Mouse (Mus musculus): ENCODE measurements around the gene Acsl1. TPM values are rescaled to one million over a fixed set of nuclear protein-coding genes. Genes with fewer than 3 reads are reported as not detected.

Acsl1 gene
- polyA plus RNA-seq, 1 experiment from 2014 or later, result 10.3 TPM

- Histone ChIP-seq H3K27me3 (no peaks in the 10 kb centered on the region), H3K4me1 (no peaks in the 10 kb centered on the region), H3K27ac (no peak overlapping the region), H3K36me3 (no peaks in the 10 kb centered on the region), H3K9me3 (no peaks in the 10 kb centered on the region), H3K4me3 (no peak overlapping the region), H3K4me2 (replicated peaks) (no peak overlapping the region), H3K9ac (no peak overlapping the region)
- 88% methylated on average over 6 of the region's 6 CpGs for WGBS
- no peak for ATAC-seq (ENCODE audit: low FRiP score, low read depth)
Measured at GRCm38 (mm10) chr8:46520667-46521066, 49.8 kb downstream of the Acsl1 start.

DNA sequence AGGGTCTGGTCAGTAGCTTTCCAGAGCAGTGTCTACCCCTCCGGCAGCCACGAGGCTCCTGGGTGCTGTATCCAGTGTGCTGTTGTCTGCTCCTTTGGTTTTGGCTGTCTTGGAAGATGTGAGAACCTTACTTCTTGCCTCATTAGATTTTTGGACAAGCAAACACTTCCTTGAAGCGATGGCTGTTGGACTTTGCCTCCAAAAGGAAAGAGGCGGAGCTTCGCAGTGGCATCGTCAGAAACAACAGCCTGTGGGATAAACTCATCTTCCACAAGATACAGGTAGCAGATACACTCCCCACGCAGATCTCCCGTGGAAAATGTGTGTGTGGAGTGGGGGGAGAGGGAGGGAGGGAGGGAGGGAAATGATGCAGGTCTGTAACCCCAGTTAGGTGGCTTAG lies 55.3 kb downstream of the Acsl1 start:
- peaks cover 5% of the 10 kb centered on the region; the same call in 1 of the 2 replicates for H3K36me3 ChIP-seq
- no peak overlapping the region for H3K27ac ChIP-seq
- H3K4me3 ChIP-seq, result no peak overlapping the region
- no peak overlapping the region for H3K9ac ChIP-seq
- no peaks in the 10 kb centered on the region for H3K27me3 ChIP-seq
- ATAC-seq (ENCODE audit: low FRiP score, low read depth), result no peak
- WGBS, result 90% methylated on average over 8 of the region's 8 CpGs
- H3K4me1 ChIP-seq, result peaks cover 5% of the 10 kb centered on the region; the same call in 1 of the 2 replicates
- no peaks in the 10 kb centered on the region for H3K9me3 ChIP-seq
- H3K4me2 ChIP-seq (replicated peaks), result no peak overlapping the region

DNA sequence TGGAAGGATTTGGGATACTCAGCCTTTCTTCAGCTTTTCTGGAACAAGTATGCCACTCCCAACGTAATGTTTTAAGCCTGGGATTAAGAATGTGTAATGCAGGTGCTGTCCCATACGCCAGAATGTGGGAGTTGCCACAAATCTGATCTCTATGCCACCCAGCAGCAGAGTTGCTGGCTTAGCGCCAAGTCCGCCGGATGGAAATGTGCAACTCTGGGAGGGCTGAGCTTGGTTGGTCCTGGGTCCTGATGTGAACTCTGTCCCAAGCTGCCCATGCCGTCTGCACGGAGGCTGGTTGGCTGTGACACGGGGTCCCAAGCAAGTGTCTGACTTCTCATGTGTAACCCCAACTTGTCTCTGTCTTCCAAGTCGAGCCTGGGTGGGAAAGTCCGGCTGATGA lies 56.0 kb downstream of the Acsl1 start:
- Histone ChIP-seq H3K4me1 (peaks cover 5% of the 10 kb centered on the region; the same call in 1 of the 2 replicates), H3K4me2 (replicated peaks) (no peak overlapping the region), H3K9ac (no peak overlapping the region), H3K27ac (no peak overlapping the region), H3K4me3 (no peak overlapping the region), H3K27me3 (no peaks in the 10 kb centered on the region), H3K36me3 (peaks cover 6% of the 10 kb centered on the region), H3K9me3 (no peaks in the 10 kb centered on the region)
- ATAC-seq (ENCODE audit: low FRiP score, low read depth), result no peak; the same call in 1 of the 2 replicates
- 58% methylated on average over 10 of the region's 10 CpGs for WGBS

- Histone ChIP-seq H3K27ac (no peak overlapping the region), H3K4me1 (peaks cover 5% of the 10 kb centered on the region; the same call in 1 of the 2 replicates), H3K4me2 (replicated peaks) (no peak overlapping the region), H3K9ac (no peak overlapping the region), H3K4me3 (no peak overlapping the region), H3K27me3 (no peaks in the 10 kb centered on the region), H3K9me3 (no peaks in the 10 kb centered on the region), H3K36me3 (peaks cover 22% of the 10 kb centered on the region)
- no peak for ATAC-seq (ENCODE audit: low FRiP score, low read depth)
- 80% methylated on average over 4 of the region's 4 CpGs for WGBS
Measured at GRCm38 (mm10) chr8:46529508-46529907, 58.7 kb downstream of the Acsl1 start.

DNA sequence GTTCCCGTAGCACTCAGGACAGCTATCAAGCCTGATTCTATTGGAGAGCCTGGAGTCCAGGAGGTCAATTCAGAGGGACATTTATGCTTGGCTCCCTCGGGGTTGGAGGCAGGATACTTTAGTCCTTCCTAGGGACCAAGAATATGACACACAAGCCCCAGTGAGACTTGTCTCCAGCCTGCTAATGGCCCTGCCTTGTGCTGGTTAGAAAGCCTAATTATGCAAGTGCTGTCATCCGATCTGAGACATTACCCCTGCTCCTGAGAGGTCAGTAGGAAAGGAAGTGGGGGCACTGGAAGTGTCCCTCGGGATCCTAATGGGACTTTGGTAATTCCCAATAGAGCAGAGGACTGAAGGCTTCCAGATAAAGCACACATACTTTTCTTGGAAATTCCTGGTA lies 59.7 kb downstream of the Acsl1 start:
- Histone ChIP-seq H3K4me1 (peaks cover 5% of the 10 kb centered on the region; the same call in 1 of the 2 replicates), H3K4me3 (no peak overlapping the region), H3K27me3 (no peaks in the 10 kb centered on the region), H3K9me3 (no peaks in the 10 kb centered on the region), H3K36me3 (peaks cover 25% of the 10 kb centered on the region), H3K9ac (no peak overlapping the region), H3K4me2 (replicated peaks) (no peak overlapping the region), H3K27ac (no peak overlapping the region)
- WGBS, result 17% methylated on average over 4 of the region's 4 CpGs
- no peak for ATAC-seq (ENCODE audit: low FRiP score, low read depth)

DNA sequence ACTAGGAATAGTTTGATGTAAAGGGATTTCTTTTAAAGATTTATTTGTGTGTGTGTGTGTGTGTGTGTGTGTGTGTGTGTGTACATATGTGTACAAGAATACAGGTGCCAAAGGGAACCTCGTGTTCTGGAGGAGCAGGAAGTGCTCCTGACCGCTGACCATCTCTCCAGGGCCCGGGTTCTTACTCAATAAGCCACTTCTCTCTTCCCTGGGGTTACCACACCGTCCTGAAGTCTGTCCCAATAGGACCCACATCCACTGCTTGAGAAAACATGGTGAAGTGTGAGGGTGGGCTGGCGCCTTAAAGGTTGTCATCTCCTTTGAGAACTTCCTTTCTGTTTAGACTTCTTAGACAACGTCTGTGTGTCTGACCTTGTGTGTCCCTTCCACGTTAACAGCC lies 63.1 kb downstream of the Acsl1 start:
- no peaks in the 10 kb centered on the region for H3K9me3 ChIP-seq
- 86% methylated on average over 7 of the region's 7 CpGs for WGBS
- no peaks in the 10 kb centered on the region for H3K27me3 ChIP-seq
- no peak overlapping the region for H3K27ac ChIP-seq
- H3K9ac ChIP-seq, result no peak overlapping the region
- H3K4me2 ChIP-seq (replicated peaks), result no peak overlapping the region
- H3K36me3 ChIP-seq, result peaks cover 24% of the 10 kb centered on the region
- no peak overlapping the region for H3K4me3 ChIP-seq
- no peak for ATAC-seq (ENCODE audit: low FRiP score, low read depth)
- peaks cover 1% of the 10 kb centered on the region for H3K4me1 ChIP-seq

DNA sequence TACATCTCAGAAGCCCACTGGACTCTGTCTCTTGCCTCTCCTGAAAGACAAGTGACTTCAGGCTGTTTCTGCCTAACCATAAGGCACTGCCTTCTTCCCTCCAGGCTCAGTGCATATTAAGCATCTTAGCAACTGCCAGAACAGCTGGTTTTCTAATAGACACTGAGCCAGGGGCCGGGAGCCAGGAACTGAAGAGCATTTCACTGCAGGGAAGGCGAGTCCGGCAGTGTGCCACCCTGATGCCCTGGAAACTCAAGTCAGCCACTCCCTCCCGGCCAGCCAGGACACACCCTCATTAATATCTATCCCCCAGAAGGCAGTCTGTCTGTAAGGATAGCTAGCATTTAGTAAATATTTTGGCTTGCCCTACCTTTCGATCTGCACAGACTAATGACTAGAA lies 68.9 kb downstream of the Acsl1 start:
- Histone ChIP-seq H3K36me3 (peaks cover 5% of the 10 kb centered on the region; the same call in 1 of the 2 replicates), H3K4me2 (replicated peaks) (no peak overlapping the region), H3K27ac (no peak overlapping the region), H3K9ac (no peak overlapping the region), H3K4me1 (peaks cover 20% of the 10 kb centered on the region), H3K27me3 (no peaks in the 10 kb centered on the region), H3K9me3 (no peaks in the 10 kb centered on the region), H3K4me3 (no peak overlapping the region)
- ATAC-seq (ENCODE audit: low FRiP score, low read depth), result no peak
- WGBS, result 58% methylated on average over 5 of the region's 5 CpGs

DNA sequence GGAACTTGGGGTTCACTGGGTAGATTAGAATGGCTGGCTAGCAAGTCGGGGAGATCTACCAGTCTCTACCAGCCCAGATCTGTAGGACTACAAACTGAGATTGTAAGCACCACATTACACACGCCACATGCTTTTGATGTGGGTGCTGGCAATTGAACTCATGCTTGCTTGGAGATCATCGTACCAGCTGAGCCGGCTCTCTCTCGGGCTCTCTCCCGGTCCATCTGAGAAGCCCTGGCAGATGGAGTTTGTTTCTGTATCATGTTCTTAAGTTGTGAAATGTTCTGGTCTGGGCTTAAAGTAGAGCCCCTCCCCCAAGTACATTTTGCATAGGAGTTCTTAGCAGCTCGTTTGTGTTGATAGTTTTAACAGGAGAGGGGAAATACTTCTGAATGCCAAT lies 72.4 kb downstream of the Acsl1 start:
- no peak for ATAC-seq (ENCODE audit: low FRiP score, low read depth)
- Histone ChIP-seq H3K9me3 (no peaks in the 10 kb centered on the region), H3K4me3 (no peak overlapping the region), H3K4me1 (peaks cover 20% of the 10 kb centered on the region), H3K36me3 (no peaks in the 10 kb centered on the region), H3K27ac (no peak overlapping the region), H3K9ac (no peak overlapping the region), H3K27me3 (no peaks in the 10 kb centered on the region), H3K4me2 (replicated peaks) (no peak overlapping the region)
- WGBS, result 68% methylated on average over 7 of the region's 7 CpGs

DNA sequence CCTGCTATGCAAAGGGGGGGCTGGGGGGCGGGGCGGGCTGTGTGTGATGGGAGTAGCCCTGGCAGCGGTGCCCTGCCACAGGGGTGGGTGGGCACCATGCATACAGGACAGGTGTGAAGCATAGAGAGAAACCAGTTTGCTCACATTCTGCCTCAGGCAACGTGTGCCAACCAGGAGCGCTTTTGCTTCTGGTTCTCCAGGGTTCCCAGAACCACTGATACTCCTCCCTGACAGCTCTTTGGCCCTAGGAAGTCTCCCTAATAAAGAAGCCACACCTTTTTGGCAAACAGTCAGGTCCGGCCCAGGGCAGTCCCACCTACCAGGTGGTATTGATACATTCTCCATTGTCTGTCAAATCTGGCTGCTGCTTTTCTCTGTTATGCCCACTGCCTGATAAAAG lies 72.8 kb downstream of the Acsl1 start:
- Histone ChIP-seq H3K36me3 (no peaks in the 10 kb centered on the region), H3K9ac (no peak overlapping the region), H3K4me3 (no peak overlapping the region), H3K4me2 (replicated peaks) (no peak overlapping the region), H3K9me3 (no peaks in the 10 kb centered on the region), H3K4me1 (peaks cover 20% of the 10 kb centered on the region), H3K27me3 (no peaks in the 10 kb centered on the region), H3K27ac (no peak overlapping the region)
- no peak for ATAC-seq (ENCODE audit: low FRiP score, low read depth)
- WGBS, result 80% methylated on average over 6 of the region's 6 CpGs

- no peak overlapping the region for H3K4me2 ChIP-seq (replicated peaks)
- no peaks in the 10 kb centered on the region for H3K9me3 ChIP-seq
- no peak overlapping the region for H3K9ac ChIP-seq
- ATAC-seq (ENCODE audit: low FRiP score, low read depth), result no peak
- no peak overlapping the region for H3K27ac ChIP-seq
- H3K27me3 ChIP-seq, result no peaks in the 10 kb centered on the region
- no peak overlapping the region for H3K4me3 ChIP-seq
- no peaks in the 10 kb centered on the region for H3K36me3 ChIP-seq
- WGBS, result 87% methylated on average over 5 of the region's 5 CpGs
- peaks cover 6% of the 10 kb centered on the region; the same call in 1 of the 2 replicates for H3K4me1 ChIP-seq
Measured at GRCm38 (mm10) chr8:46545854-46546253, 75.0 kb downstream of the Acsl1 start.

DNA sequence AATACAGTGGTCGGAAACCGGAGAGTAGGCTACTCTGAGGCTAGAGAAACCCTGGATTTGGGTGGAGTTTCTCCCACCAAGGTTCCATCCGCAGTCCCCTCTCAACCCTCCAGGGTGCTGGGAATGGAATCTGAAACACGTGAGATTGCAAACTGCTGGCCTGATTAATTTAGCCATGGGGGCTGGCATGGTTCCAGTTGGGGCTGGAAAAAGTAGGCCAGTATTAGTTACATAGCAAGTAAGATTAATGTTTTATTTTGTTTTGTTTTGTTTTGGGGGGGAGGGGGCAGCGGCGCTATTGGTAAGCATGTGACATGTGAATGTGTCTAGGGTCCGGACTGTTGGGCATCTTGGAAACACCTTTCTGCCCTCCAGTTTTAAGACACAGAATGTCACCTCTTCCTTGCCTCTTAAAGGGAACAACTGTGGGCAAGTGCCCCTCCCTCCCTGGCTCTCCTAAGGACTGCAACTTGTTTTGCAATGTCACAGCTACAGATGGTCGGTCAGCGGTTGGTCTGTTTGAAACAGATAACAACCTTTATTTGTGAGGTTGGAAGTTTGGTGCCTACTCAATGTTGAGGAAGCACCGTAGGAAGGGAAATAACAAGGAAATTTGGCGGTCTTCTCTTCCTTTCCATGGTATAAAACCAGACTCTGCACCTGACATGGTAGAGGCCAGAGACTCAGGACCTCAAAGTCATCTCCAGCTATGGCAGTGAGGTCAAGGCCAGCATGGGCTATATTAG lies 75.8 kb downstream of the Acsl1 start:
- no peak overlapping the region for H3K4me2 ChIP-seq (replicated peaks)
- WGBS, result 71% methylated on average over 11 of the region's 11 CpGs
- ATAC-seq (ENCODE audit: low FRiP score, low read depth), result no peak
- no peaks in the 10 kb centered on the region for H3K9me3 ChIP-seq
- no peak overlapping the region for H3K4me3 ChIP-seq
- H3K4me1 ChIP-seq, result peaks cover 9% of the 10 kb centered on the region; the same call in 1 of the 2 replicates
- H3K27ac ChIP-seq, result 0 out of 2 replicates have a peak overlapping the region, but pooled peaks have one; percentile 4
- no peaks in the 10 kb centered on the region for H3K27me3 ChIP-seq
- H3K9ac ChIP-seq, result no peak overlapping the region
- no peaks in the 10 kb centered on the region for H3K36me3 ChIP-seq

DNA sequence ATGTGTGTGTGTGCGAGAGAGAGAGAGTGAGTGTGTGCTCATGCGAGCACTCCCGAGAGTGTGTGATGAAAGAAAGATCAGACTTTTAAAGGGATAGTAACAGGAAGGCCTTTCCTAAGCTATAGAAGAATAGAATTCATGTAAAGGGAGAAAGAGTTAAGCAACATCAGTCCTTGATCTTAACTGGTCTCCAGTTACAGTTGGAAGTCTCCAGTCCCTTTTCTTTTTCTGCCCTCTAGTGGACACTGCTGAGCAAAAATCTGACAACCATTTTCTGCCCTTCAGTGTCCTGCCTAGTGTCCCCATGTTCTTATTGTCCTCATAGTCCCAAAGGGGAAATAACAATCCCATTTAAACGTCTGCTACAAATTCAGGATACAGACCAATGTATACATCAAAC lies 76.4 kb downstream of the Acsl1 start:
- Histone ChIP-seq H3K9ac (no peak overlapping the region), H3K36me3 (no peaks in the 10 kb centered on the region), H3K9me3 (no peaks in the 10 kb centered on the region), H3K4me3 (no peak overlapping the region), H3K27ac (0 out of 2 replicates have a peak overlapping the region, but pooled peaks have one; percentile 4), H3K4me1 (peaks cover 10% of the 10 kb centered on the region), H3K4me2 (replicated peaks) (no peak overlapping the region), H3K27me3 (no peaks in the 10 kb centered on the region)
- WGBS, result 39% methylated on average over 4 of the region's 4 CpGs
- ATAC-seq (ENCODE audit: low FRiP score, low read depth), result no peak

GRCm38 (mm10) chr8:46550058-46550457 lies 79.2 kb downstream of the Acsl1 start:
- H3K9ac ChIP-seq, result no peak overlapping the region
- WGBS, result 78% methylated on average over 8 of the region's 8 CpGs
- H3K27ac ChIP-seq, result no peak overlapping the region

More at GRCm38 (mm10) chr8:46550058-46550457, 79.2 kb downstream of the Acsl1 start:
- Histone ChIP-seq H3K4me3 (no peak overlapping the region), H3K27me3 (no peaks in the 10 kb centered on the region), H3K4me2 (replicated peaks) (no peak overlapping the region), H3K9me3 (no peaks in the 10 kb centered on the region), H3K4me1 (peaks cover 13% of the 10 kb centered on the region), H3K36me3 (no peaks in the 10 kb centered on the region)
- ATAC-seq (ENCODE audit: low FRiP score, low read depth), result no peak
